Mouse (Mus musculus) stomach, postnatal 0 days (tissue): Measurements from ENCODE around the gene Mmp15.

Source experiments
- CTCF ChIP-seq: IDR thresholded peaks from 2 replicates; pipeline ENCODE4 v1.5.1; 2016; ENCODE audit warnings: antibody characterized with exemption, low read depth, mild to moderate bottlenecking, moderate library complexity
- EP300 ChIP-seq: optimal IDR thresholded peaks from 2 replicates; pipeline ENCODE3; 2016; ENCODE audit warnings: antibody characterized with exemption

- TF ChIP-seq CTCF (no peak), EP300 (no peak)
Observed at GRCm38 (mm10) chr8:95361016-95361341, 8.9 kb downstream of the Mmp15 start.
